Comparison of ENCODE assay signal across 7 mouse cellular contexts in genomic region chr12:111769306-111769705, GRCm38 (mm10). TPM values are rescaled to one million over a fixed set of nuclear protein-coding genes. Genes with fewer than 3 reads are reported as not detected.
DNase-seq lines count a peak whose midpoint lies in the region; ATAC-seq and TF ChIP-seq lines count a peak whose summit lies in the region.

No protein-coding gene starts in this region.

- no peaks in the 10 kb centered on the region for H3K27me3 ChIP-seq in heart, embryonic 11.5 days (ENCODE audit: control insufficient read depth, insufficient read depth, low read length)
- H3K27me3 ChIP-seq in kidney, postnatal 0 days (ENCODE audit: insufficient read depth, low read length): no peaks in the 10 kb centered on the region
- H3K27me3 ChIP-seq in midbrain, embryonic 13.5 days: no peaks in the 10 kb centered on the region

- H3K9me3 ChIP-seq in heart, embryonic 11.5 days (replicated peaks; ENCODE audit: control insufficient read depth, low read length): no peaks in the 10 kb centered on the region
- no peaks in the 10 kb centered on the region for H3K9me3 ChIP-seq in kidney, postnatal 0 days (replicated peaks; ENCODE audit: low read length)
- H3K9me3 ChIP-seq in midbrain, embryonic 13.5 days: no peaks in the 10 kb centered on the region

- peak; percentile 49 for TF ChIP-seq CTCF in kidney, postnatal 0 days (IDR thresholded peaks at IDR 0.05; ENCODE audit: low read depth)

- H3K4me2 ChIP-seq in heart, embryonic 11.5 days: no peak overlapping the region
- H3K4me2 ChIP-seq in kidney, postnatal 0 days (ENCODE audit: low read length): no peak overlapping the region
- H3K4me2 ChIP-seq in midbrain, embryonic 13.5 days (replicated peaks): peak overlapping the region; percentile 2; the same call in 1 of the 2 replicates

- peak; percentile 24; the same call in 1 of the 2 replicates for ATAC-seq in heart, embryonic 11.5 days (replicated peaks; ENCODE audit: insufficient number of reproducible peaks, low FRiP score, low TSS enrichment)
- 0 out of 2 replicates have a peak, but pooled peaks have one; percentile 34 for ATAC-seq in kidney, postnatal 0 days (replicated peaks; ENCODE audit: low FRiP score, low read depth)
- ATAC-seq in midbrain, embryonic 13.5 days: peak; percentile 48; the same call in 1 of the 2 replicates
- no peak for ATAC-seq in frontal cortex, adult (ENCODE audit: low TSS enrichment)

- H3K4me3 ChIP-seq in heart, embryonic 11.5 days (ENCODE audit: low read depth, low read length): no peak overlapping the region
- H3K4me3 ChIP-seq in kidney, postnatal 0 days (replicated peaks; ENCODE audit: low read depth, low read length): no peak overlapping the region
- H3K4me3 ChIP-seq in midbrain, embryonic 13.5 days (replicated peaks): no peak overlapping the region

- peaks cover 19% of the 10 kb centered on the region for H3K36me3 ChIP-seq in heart, embryonic 11.5 days (ENCODE audit: control insufficient read depth, insufficient read depth, low read length)
- peaks cover 20% of the 10 kb centered on the region for H3K36me3 ChIP-seq in kidney, postnatal 0 days (ENCODE audit: insufficient read depth, low read length)
- H3K36me3 ChIP-seq in midbrain, embryonic 13.5 days: peaks cover 25% of the 10 kb centered on the region

- peak overlapping the region; percentile 57; the same call in 1 of the 2 replicates for H3K27ac ChIP-seq in heart, embryonic 11.5 days (ENCODE audit: low read depth, low read length)
- peak overlapping the region; percentile 50; the same call in 1 of the 2 replicates for H3K27ac ChIP-seq in kidney, postnatal 0 days
- H3K27ac ChIP-seq in midbrain, embryonic 13.5 days: peak overlapping the region; percentile 60

- peaks cover 29% of the 10 kb centered on the region for H3K4me1 ChIP-seq in heart, embryonic 11.5 days (ENCODE audit: control insufficient read depth, insufficient read depth, low read length)
- H3K4me1 ChIP-seq in kidney, postnatal 0 days (replicated peaks; ENCODE audit: insufficient read depth, low read length): peaks cover 19% of the 10 kb centered on the region; the same call in 1 of the 2 replicates
- peaks cover 48% of the 10 kb centered on the region for H3K4me1 ChIP-seq in midbrain, embryonic 13.5 days (replicated peaks)

- peak; percentile 7 for DNase-seq in thymus, postnatal 0 days (ENCODE audit: low spot score)
- no peak for DNase-seq in thymus, adult 18-20 months
- DNase-seq in cerebellum, adult 8-10 months: peak; percentile 37
- peak; percentile 84 for DNase-seq in kidney, postnatal 0 days (ENCODE audit: low spot score)

- 33% methylated on average over 10 of the region's 10 CpGs for WGBS in heart, embryonic 11.5 days (ENCODE audit: insufficient replicate concordance)
- 25% methylated on average over 10 of the region's 10 CpGs for WGBS in kidney, postnatal 0 days
- WGBS in midbrain, embryonic 13.5 days: 30% methylated on average over 10 of the region's 10 CpGs

- H3K9ac ChIP-seq in heart, embryonic 11.5 days (ENCODE audit: low read depth, low read length): no peak overlapping the region
- H3K9ac ChIP-seq in kidney, postnatal 0 days (ENCODE audit: low read depth, low read length): no peak overlapping the region
- H3K9ac ChIP-seq in midbrain, embryonic 13.5 days (replicated peaks): no peak overlapping the region; the same call in 1 of the 2 replicates

RNA-seq across cellular contexts. Expression of gene Klc1, which starts 10.7 kb away (rescaled TPM):
- polyA plus RNA-seq in thymus, postnatal 0 days (2015; fragmentation: Nextera tagmentation; extraction: Ambion mirVana): 46.9 and 52.2 TPM in 2 replicates
- 94.9 and 101 TPM in 2 replicates for polyA plus RNA-seq in heart, embryonic 11.5 days (2014; fragmentation: Nextera tagmentation; extraction: Ambion mirVana)
- 52.6 and 61.3 TPM in 2 replicates for polyA plus RNA-seq in kidney, postnatal 0 days (2015; fragmentation: Nextera tagmentation; extraction: Ambion mirVana)
- polyA plus RNA-seq in midbrain, embryonic 13.5 days (2015; fragmentation: Nextera tagmentation; extraction: Ambion mirVana): 545 and 546 TPM in 2 replicates

RNA-seq across cellular contexts. Expression of gene Xrcc3, which starts 44.4 kb away (rescaled TPM):
- 5.0 and 5.7 TPM in 2 replicates for polyA plus RNA-seq in thymus, postnatal 0 days (2015; fragmentation: Nextera tagmentation; extraction: Ambion mirVana)
- polyA plus RNA-seq in heart, embryonic 11.5 days (2014; fragmentation: Nextera tagmentation; extraction: Ambion mirVana): 7.9 and 8.8 TPM in 2 replicates
- 6.3 and 6.9 TPM in 2 replicates for polyA plus RNA-seq in kidney, postnatal 0 days (2015; fragmentation: Nextera tagmentation; extraction: Ambion mirVana)
- polyA plus RNA-seq in midbrain, embryonic 13.5 days (2015; fragmentation: Nextera tagmentation; extraction: Ambion mirVana): 3.9 and 4.4 TPM in 2 replicates

RNA-seq across cellular contexts. Expression of gene Zfyve21, which starts 44.7 kb away (rescaled TPM):
- 73.7 and 76.6 TPM in 2 replicates for polyA plus RNA-seq in thymus, postnatal 0 days (2015; fragmentation: Nextera tagmentation; extraction: Ambion mirVana)
- polyA plus RNA-seq in heart, embryonic 11.5 days (2014; fragmentation: Nextera tagmentation; extraction: Ambion mirVana): 83.3 and 93.7 TPM in 2 replicates
- polyA plus RNA-seq in kidney, postnatal 0 days (2015; fragmentation: Nextera tagmentation; extraction: Ambion mirVana): 117 and 118 TPM in 2 replicates
- polyA plus RNA-seq in midbrain, embryonic 13.5 days (2015; fragmentation: Nextera tagmentation; extraction: Ambion mirVana): 34.7 and 36.6 TPM in 2 replicates

RNA-seq across cellular contexts. Expression of gene Apopt1, which starts 56.2 kb away (rescaled TPM):
- 60.1 and 66.6 TPM in 2 replicates for polyA plus RNA-seq in thymus, postnatal 0 days (2015; fragmentation: Nextera tagmentation; extraction: Ambion mirVana)
- 50.0 and 51.3 TPM in 2 replicates for polyA plus RNA-seq in heart, embryonic 11.5 days (2014; fragmentation: Nextera tagmentation; extraction: Ambion mirVana)
- polyA plus RNA-seq in kidney, postnatal 0 days (2015; fragmentation: Nextera tagmentation; extraction: Ambion mirVana): 57.8 and 61.4 TPM in 2 replicates
- polyA plus RNA-seq in midbrain, embryonic 13.5 days (2015; fragmentation: Nextera tagmentation; extraction: Ambion mirVana): 59.5 and 59.6 TPM in 2 replicates

RNA-seq across cellular contexts. Expression of gene Bag5, which starts 56.2 kb away (rescaled TPM):
- polyA plus RNA-seq in thymus, postnatal 0 days (2015; fragmentation: Nextera tagmentation; extraction: Ambion mirVana): 50.7 and 54.1 TPM in 2 replicates
- 41.8 and 42.8 TPM in 2 replicates for polyA plus RNA-seq in heart, embryonic 11.5 days (2014; fragmentation: Nextera tagmentation; extraction: Ambion mirVana)
- 45.7 and 48.9 TPM in 2 replicates for polyA plus RNA-seq in kidney, postnatal 0 days (2015; fragmentation: Nextera tagmentation; extraction: Ambion mirVana)
- 63.9 and 68.2 TPM in 2 replicates for polyA plus RNA-seq in midbrain, embryonic 13.5 days (2015; fragmentation: Nextera tagmentation; extraction: Ambion mirVana)

Comparison
In these comparisons a context has a peak if more than half of its experiments do, and no peak if none do; other contexts are left out.
1. DNase-seq: peak in thymus, postnatal 0 days (single experiment), cerebellum, adult 8-10 months (single experiment) and kidney, postnatal 0 days (single experiment); none in thymus, adult 18-20 months (0 of 2).
2. Peak in every context shown above with its lines, with median percentiles within 50 percentile points of each other: H3K27ac ChIP-seq.